Mouse (Mus musculus) frontal cortex, postnatal 36 days (tissue): ENCODE measurements at regions not wholly inside any gene's neighbourhood (a gene's known extent, or its start where the extent isn't known, plus 50 kb on each side); places are given as distances from the start of the nearest gene placed in this dataset.
A peak's percentile ranks its signal among the peaks of the same experiment; 100 is the strongest.

Experiments
- DNase-seq, 2 experiments: peaks; one replicate each; pipeline ENCODE4 v3.0.0; 2022; ENCODE audit warnings: low spot score in 2 of 2

DNA sequence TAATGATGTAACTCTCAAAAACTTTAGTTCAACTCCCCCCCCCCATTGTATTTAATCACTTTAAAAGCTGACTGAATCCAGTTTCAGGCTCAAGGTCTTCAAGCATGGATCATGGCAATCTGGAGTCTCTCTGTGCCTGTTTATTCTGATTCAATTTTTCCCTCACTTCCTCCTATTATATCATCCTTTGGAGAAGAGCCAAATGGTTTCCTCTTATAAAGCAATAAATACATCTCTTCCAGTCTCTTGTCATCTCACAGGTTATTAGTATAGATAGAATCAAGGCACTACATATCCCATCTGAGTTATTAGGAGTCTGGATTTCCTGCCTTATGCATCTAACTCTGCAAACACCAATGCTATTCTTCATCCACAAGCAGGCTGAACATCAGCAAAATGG is 530.2 kb upstream of the Pdcd1 start:
- DNase-seq, result no peak

GRCm38 (mm10) chr1:94581650-94582405 is 529.5 kb upstream of the Pdcd1 start:
- no peak for DNase-seq

GRCm38 (mm10) chr1:94532773-94533541 is 480.6 kb upstream of the Pdcd1 start:
- DNase-seq, result no peak

DNA sequence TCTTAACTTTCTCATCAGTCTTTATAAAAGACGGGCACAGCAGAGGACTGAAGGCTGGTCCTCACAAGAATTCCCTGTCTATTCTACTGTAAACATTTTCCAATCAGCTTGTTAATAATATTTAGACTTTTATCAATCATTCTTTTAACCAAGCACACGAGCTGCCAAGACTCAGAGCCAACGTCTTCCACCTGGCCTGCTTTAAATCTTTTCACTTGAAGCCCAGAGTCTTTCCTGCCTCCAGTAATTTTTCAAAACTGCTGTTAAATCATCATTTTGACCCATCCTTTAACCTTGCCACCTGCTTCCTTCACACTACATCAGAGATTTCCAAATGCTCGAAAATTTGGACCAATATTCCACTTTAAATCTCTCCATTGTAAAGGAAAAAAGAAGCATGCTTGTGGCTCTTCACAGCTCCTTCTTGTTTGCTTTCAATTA is 451.7 kb upstream of the Pdcd1 start:
- DNase-seq, result no peak

DNA sequence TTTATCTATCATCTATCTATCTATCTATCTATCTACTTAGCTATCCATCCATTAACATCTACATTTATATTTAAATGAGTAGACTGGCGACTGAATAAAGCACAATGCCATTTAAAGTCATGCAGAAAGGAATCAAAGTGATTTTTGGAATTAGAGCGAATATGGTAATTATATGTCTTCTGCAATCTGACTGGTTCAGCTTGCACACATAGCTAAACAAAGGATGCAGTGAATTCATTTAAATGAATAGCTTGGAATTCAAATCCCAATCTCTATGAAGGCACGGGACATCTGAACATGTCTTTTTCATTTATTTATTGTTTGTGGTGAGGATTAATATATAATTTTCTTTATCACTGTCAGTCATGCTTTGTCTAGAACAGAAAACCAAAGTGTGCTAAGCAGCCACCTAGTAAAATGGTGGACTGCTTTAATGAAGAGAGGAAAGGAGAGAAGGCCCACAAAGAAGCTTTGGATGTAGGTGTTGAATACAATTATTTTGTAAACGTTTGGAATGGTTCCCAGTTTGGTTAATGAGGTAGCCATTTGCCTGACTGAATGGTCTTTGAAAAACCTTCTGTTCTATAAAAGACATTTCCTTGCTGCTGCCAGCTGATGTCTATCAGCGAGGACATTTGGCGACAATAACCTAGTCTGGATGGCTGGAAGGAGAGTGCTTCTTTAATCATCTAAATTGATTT is 451.2 kb upstream of the Pdcd1 start:
- DNase-seq, result no peak

GRCm38 (mm10) chr1:94502066-94502861 is 449.9 kb upstream of the Pdcd1 start:
- DNase-seq, result no peak

DNA sequence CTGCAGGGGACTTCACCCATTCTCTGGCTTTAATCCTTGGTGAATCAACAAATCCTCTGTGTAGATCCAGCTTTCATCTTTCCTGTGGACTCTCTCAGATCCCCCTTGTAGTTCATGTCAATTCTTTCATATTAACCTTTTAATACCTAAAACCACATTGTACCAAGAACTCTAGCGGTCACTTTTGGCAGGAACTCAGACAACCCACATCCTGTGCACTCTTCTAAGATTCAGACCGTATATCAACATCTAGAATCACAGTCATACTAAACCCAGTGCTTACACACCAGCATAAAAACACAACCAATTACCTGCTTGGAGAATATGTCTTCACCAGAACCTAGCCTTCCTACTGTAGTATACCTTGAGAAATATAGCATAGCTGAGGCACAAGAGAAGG is 444.6 kb upstream of the Pdcd1 start:
- DNase-seq, result no peak

GRCm38 (mm10) chr1:94496341-94496740 is 444.0 kb upstream of the Pdcd1 start:
- no peak for DNase-seq

DNA sequence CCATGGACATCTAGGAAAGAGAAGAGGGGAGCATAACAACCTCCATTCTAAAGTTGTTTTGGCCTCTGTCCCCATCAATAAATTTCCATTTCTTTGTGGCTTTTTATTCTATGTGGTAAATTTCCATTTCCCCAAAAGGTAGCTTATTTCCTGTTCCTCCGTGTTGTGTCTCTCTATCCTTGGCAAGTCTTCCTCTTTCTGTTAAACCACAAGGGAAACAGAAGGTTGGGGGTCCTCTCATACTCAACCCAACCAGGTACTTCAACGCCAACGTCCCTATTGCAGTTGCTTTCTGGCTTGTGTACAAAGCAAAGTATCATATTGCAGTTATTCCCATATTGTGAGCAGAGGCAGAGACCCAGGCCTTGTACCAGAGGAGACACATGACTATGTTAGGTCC is 434.7 kb upstream of the Pdcd1 start:
- DNase-seq, result no peak

- DNase-seq, result peak in 1 of 2 experiments; percentile 46
Measured at GRCm38 (mm10) chr1:94469834-94470233, 417.5 kb upstream of the Pdcd1 start.

- no peak for DNase-seq
Measured at GRCm38 (mm10) chr1:94423731-94424130, 371.4 kb upstream of the Pdcd1 start.

- peak in 1 of 2 experiments; percentile 6 for DNase-seq
Measured at GRCm38 (mm10) chr1:94413043-94413442, 360.7 kb upstream of the Pdcd1 start.

DNA sequence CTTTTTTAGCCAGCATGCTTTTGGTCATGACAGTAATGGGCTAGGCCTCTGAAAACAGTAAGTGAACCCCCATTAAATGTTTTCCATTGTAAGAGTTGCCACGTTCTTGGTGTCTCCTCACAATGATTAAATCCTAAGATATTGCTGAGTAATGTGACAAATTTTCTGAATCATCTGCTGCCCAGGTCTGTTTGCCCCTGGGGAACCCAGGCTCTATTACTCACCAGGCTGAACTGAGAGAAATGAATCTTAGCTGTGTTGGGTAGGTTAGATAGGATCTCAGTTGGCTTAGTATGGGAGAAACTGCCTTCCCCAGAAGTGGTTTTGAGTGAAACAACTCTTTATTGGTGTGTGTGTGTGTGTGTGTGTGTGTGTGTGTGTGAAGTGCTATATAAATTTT is 314.3 kb upstream of the Pdcd1 start:
- no peak for DNase-seq

DNA sequence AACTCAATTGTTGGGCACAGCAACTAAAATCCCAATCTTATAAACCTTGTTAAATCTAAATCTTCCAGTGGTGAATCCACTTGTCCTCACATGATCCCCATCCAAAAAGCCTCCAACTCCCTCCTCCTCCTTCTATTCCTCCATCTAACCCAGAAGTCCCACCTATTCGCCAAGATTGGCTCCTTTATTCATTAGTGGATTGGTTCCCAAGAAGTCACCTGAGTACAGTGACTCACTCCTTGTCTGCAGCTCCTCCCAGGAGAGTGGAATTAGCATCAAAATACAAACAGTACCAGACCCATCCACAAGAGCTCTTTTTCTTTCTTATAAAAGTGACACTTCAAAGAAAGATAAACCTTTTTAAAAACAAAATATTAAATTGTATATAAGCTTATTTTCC is 304.6 kb upstream of the Pdcd1 start:
- DNase-seq, result no peak

GRCm38 (mm10) chr1:94355873-94356272 is 303.5 kb upstream of the Pdcd1 start:
- DNase-seq, result no peak

DNA sequence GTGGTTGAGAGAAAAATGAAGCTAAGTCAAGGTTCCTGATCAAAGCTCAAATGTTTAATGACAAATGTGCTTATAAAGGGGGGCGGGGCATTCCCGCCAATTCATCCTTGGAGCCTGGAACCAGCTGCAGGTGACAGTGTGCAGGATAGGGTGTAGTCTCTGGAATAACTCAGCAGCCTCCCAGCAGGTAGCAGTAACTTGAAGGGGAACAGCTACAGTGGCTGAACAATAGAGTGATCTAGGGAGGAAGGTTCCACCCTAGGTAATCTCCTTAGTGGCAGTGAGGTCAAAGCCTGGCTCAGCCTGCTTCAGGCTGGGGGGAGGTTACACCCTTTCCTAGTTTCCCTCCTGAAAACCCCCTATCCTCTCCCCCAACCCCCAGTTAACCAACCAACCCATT is 290.2 kb upstream of the Pdcd1 start:
- no peak for DNase-seq

- DNase-seq, result no peak
Measured at GRCm38 (mm10) chr1:94341237-94341636, 288.9 kb upstream of the Pdcd1 start.

DNA sequence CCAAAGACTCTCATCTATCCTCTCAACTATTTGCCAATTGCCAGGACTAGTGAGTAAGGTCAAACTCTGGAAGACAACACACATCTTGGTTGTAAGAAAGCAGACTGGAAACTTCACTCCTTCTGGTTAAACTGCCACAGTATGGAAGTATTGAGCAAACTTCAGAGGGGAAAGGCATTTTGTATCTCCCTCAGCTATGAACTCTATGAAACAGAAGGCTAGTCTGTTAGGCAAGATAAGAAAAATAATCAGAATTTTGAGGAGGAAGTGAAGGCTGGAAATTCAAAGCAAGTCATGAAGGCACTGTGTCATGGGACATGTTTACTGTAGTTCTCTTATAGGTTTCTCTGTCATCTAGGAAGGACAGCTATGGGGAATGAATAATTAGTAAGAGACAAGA is 265.7 kb upstream of the Pdcd1 start:
- DNase-seq, result no peak

DNA sequence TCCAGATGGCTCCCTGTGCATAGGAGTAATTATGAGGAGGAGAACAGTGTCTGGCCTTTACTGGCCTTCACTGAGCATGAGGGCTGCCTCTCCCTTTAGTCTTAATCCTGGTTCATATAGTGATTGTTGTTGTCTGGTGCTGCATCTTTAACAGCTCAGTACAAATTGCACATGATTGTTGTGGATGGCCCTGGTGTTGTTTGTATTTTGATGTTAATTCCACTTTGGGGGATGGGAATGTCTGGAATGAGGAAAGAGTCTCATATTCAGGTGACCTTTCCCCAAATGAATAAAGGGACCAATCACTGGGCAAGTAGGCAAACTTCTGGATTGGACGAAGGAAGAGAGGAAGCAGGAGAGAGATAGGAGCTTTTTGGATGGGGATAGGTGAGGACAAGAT is 246.0 kb upstream of the Pdcd1 start:
- no peak for DNase-seq

DNA sequence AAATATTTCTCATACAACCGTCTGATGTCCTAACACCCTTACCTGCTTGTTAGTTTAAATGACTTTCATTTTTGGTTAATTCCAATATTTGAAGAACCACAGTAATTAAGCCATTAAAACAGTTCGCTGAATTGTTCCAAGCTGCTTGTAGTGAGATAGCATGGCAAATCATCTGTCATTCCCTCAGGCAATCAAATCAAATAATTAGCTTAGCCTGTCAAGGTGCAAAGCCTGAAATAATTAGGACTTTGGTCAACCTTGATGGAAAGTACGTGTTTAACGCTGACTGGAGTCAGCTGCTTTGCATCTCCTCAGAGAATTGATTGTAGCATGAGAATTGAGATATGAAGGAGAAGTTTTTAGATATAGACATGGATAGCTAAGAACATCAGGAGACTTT is 220.2 kb upstream of the Pdcd1 start:
- no peak for DNase-seq

DNA sequence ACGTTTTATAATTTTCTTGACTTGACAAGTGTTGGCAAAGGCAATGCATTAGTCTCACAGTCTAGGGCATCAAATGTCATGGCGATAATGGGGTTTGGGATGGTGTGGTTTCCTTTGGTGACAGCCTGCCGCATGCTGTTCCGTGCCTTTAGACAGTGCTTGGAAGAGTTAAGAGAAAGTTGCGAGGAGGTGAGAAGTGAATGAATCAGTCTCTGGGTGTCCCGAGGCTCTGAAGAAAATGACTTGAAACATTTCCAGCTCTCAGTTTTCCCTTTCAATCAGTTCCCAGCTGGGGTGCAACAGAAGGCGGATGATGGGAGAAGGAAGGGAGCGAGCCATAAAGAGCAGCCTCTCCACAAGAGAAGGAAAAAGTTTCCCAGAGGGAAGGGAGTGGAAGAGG is 211.0 kb upstream of the Pdcd1 start:
- peak; percentile 32 to 39 for DNase-seq

- no peak for DNase-seq
Measured at GRCm38 (mm10) chr1:94235426-94235825, 183.1 kb upstream of the Pdcd1 start.
